Mouse (Mus musculus): Measurements from ENCODE around the gene Ucp2. TPM values are rescaled to one million over a fixed set of nuclear protein-coding genes. Genes with fewer than 3 reads are reported as not detected.

Gene Ucp2
- 394 and 879 TPM in 2 replicates for polyA plus RNA-seq (2012; rRNA removed; ENCODE audit: low replicate concordance)

GRCm38 (mm10) chr7:100493117-100493483 lies at the start of gene Ucp2:
TSS of gene Ucp2 (plus strand) at chr7:100493337.

GRCm38 (mm10) chr7:100472777-100473176 lies 20.4 kb upstream of the Ucp2 start, which contains the start of gene Ucp3:
TSS of gene Ucp3 (plus strand) at chr7:100472990.

GRCm38 (mm10) chr7:100514573-100514972 lies 21.4 kb downstream of the Ucp2 start, which contains the start of gene Dnajb13:
TSS of gene Dnajb13 (minus strand) at chr7:100514960.

GRCm38 (mm10) chr7:100536804-100537518 lies 43.8 kb downstream of the Ucp2 start, which contains the start of gene Coa4:
TSS of gene Coa4 (plus strand) at chr7:100537071.

Other genes starting within 250 kb of the Ucp2 start
- 1.6 and 2.2 TPM in 2 replicates for gene P4ha3, start 207.8 kb upstream of the Ucp2 start, polyA plus RNA-seq (2012; rRNA removed; ENCODE audit: low replicate concordance)
- gene C2cd3, start 121.1 kb upstream of the Ucp2 start, polyA plus RNA-seq (2012; rRNA removed; ENCODE audit: low replicate concordance) = 21.6 and 24.5 TPM in 2 replicates
- 80.4 and 102 TPM in 2 replicates for gene Ppme1, start 121.0 kb upstream of the Ucp2 start, polyA plus RNA-seq (2012; rRNA removed; ENCODE audit: low replicate concordance)
- gene Ucp3, start 20.3 kb upstream of the Ucp2 start, polyA plus RNA-seq (2012; rRNA removed; ENCODE audit: low replicate concordance) = 41.0 and 47.5 TPM in 2 replicates
- 2.1 and 2.7 TPM in 2 replicates for gene Dnajb13, start 21.6 kb downstream of the Ucp2 start, polyA plus RNA-seq (2012; rRNA removed; ENCODE audit: low replicate concordance)
- 7.6 and 16.3 TPM in 2 replicates for gene Coa4, start 43.7 kb downstream of the Ucp2 start, polyA plus RNA-seq (2012; rRNA removed; ENCODE audit: low replicate concordance)
- 21.0 and 35.9 TPM in 2 replicates for gene Rab6a, start 114.1 kb downstream of the Ucp2 start, polyA plus RNA-seq (2012; rRNA removed; ENCODE audit: low replicate concordance)
- 6.5 and 22.5 TPM in 2 replicates for gene Mrpl48, start 115.0 kb downstream of the Ucp2 start, polyA plus RNA-seq (2012; rRNA removed; ENCODE audit: low replicate concordance)
- gene Plekhb1, start 169.1 kb downstream of the Ucp2 start, polyA plus RNA-seq (2012; rRNA removed; ENCODE audit: low replicate concordance) = 81.6 and 86.0 TPM in 2 replicates
- 102 and 124 TPM in 2 replicates for gene Fam168a, start 213.3 kb downstream of the Ucp2 start, polyA plus RNA-seq (2012; rRNA removed; ENCODE audit: low replicate concordance)

All from mammary gland, adult 2 months (tissue).